In the genomic region with DNA sequence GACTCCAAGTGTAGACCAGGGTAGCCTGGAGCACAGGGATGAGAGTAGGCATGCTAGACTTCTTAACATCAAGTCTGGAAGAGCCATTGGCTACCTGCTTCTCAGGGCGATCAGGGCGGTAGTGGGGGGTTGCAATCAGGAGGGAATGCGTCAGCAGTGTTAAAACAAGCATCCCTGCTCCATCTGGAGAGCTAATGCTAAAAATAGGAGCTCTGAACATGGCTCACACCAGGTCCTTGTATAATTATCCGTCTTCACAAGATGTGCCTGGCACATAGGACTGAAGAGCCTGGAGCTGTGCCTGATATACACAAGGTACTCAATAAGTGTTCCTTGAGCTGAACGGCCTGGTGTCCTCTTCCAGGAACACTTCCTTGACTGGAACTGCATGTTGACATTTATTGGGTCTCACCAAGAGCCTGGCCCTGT, we compare ENCODE assay signal across 28 mouse cellular contexts. TPM values are rescaled to one million over a fixed set of nuclear protein-coding genes. Genes with fewer than 3 reads are reported as not detected.
A peak's percentile ranks its signal among the peaks of the same experiment; 100 is the strongest.
DNase-seq lines count a peak whose midpoint lies in the region; ATAC-seq lines count a peak whose summit lies in the region.
"Had no signal": no experiment of that assay in that cellular context is flagged by ENCODE, and none has a peak within 500 bp of the region (broad histone marks: within the 10 kb centered on the region; RNA-seq: fewer than 3 reads in every experiment).

No protein-coding gene starts in this region.

- DNase-seq in embryonic facial prominence, embryonic 10.5 days (ENCODE audit: low spot score) = no peak
- peak; percentile 5 to 37 for DNase-seq in heart, adult 18-20 months
- DNase-seq in cerebellum, adult 8-10 months = peak; percentile 51
- peak; percentile 67 for DNase-seq in gastrocnemius, postnatal 25 days
- no peak for DNase-seq in embryo, embryonic 9.5 days (ENCODE audit: extremely low spot score)
- DNase-seq: adrenal gland, postnatal 10 days; kidney, adult 9 months; kidney, postnatal 36 days; layer of hippocampus, adult 9-11 months; liver, postnatal 0 days; lung, postnatal 14 days; midbrain, embryonic 14.5 days; thymus, postnatal 4 days had no signal

- H3K4me2 ChIP-seq in embryonic facial prominence, embryonic 12.5 days (replicated peaks) = no peak overlapping the region
- H3K4me2 ChIP-seq in heart, embryonic 12.5 days = no peak overlapping the region
- H3K4me2 ChIP-seq: hindbrain, embryonic 13.5 days had no signal

- H3K9me3 ChIP-seq in embryonic facial prominence, embryonic 12.5 days = no peaks in the 10 kb centered on the region
- no peaks in the 10 kb centered on the region for H3K9me3 ChIP-seq in embryonic facial prominence, embryonic 10.5 days
- H3K9me3 ChIP-seq in heart, embryonic 12.5 days (replicated peaks) = 0 out of 2 replicates have a peak, but pooled peaks cover 4% of the 10 kb centered on the region
- H3K9me3 ChIP-seq: hindbrain, embryonic 13.5 days; limb, embryonic 10.5 days had no signal

- H3K4me3 ChIP-seq in embryonic facial prominence, embryonic 12.5 days = no peak overlapping the region
- H3K4me3 ChIP-seq in embryonic facial prominence, embryonic 10.5 days = no peak overlapping the region
- H3K4me3 ChIP-seq in heart, embryonic 12.5 days = no peak overlapping the region
- H3K4me3 ChIP-seq: heart, adult 2 months; hindbrain, embryonic 13.5 days; limb, embryonic 10.5 days; myocyte had no signal

- ATAC-seq in embryonic facial prominence, embryonic 12.5 days (ENCODE audit: insufficient number of reproducible peaks, insufficient read depth, low FRiP score, low TSS enrichment) = 0 out of 2 replicates have a peak, but pooled peaks have one; percentile 35
- ATAC-seq in heart, embryonic 12.5 days (ENCODE audit: insufficient number of reproducible peaks, low FRiP score) = no peak
- no peak for ATAC-seq in erythroid progenitor cell, adult 5-6 weeks (replicated peaks; ENCODE audit: low FRiP score, poor library complexity, severe bottlenecking)
- ATAC-seq: CD4-positive, CD25-positive, alpha-beta regulatory T cell, adult 4 months; liver, postnatal 0 days; Patski had no signal

- H3K36me3 ChIP-seq in embryonic facial prominence, embryonic 12.5 days = no peaks in the 10 kb centered on the region
- H3K36me3 ChIP-seq in embryonic facial prominence, embryonic 10.5 days (replicated peaks) = no peaks in the 10 kb centered on the region
- H3K36me3 ChIP-seq in heart, embryonic 12.5 days = no peaks in the 10 kb centered on the region
- H3K36me3 ChIP-seq: hindbrain, embryonic 13.5 days; limb, embryonic 10.5 days had no signal

- H3K27me3 ChIP-seq in embryonic facial prominence, embryonic 12.5 days = no peaks in the 10 kb centered on the region
- no peaks in the 10 kb centered on the region for H3K27me3 ChIP-seq in embryonic facial prominence, embryonic 10.5 days (replicated peaks; ENCODE audit: low read depth, poor library complexity, severe bottlenecking)
- no peaks in the 10 kb centered on the region for H3K27me3 ChIP-seq in heart, embryonic 12.5 days (replicated peaks)
- H3K27me3 ChIP-seq: hindbrain, embryonic 13.5 days had no signal

- no peaks in the 10 kb centered on the region for H3K4me1 ChIP-seq in embryonic facial prominence, embryonic 12.5 days
- no peaks in the 10 kb centered on the region for H3K4me1 ChIP-seq in embryonic facial prominence, embryonic 10.5 days
- H3K4me1 ChIP-seq in heart, embryonic 12.5 days (replicated peaks) = 0 out of 2 replicates have a peak, but pooled peaks cover 5% of the 10 kb centered on the region
- H3K4me1 ChIP-seq: hindbrain, embryonic 13.5 days; limb, embryonic 10.5 days had no signal

- H3K9ac ChIP-seq in embryonic facial prominence, embryonic 12.5 days = no peak overlapping the region
- H3K9ac ChIP-seq in heart, embryonic 12.5 days = no peak overlapping the region
- H3K9ac ChIP-seq: hindbrain, embryonic 13.5 days; liver, postnatal 0 days had no signal

- no peak overlapping the region for H3K27ac ChIP-seq in embryonic facial prominence, embryonic 12.5 days
- no peak overlapping the region for H3K27ac ChIP-seq in embryonic facial prominence, embryonic 10.5 days (replicated peaks)
- H3K27ac ChIP-seq in heart, embryonic 12.5 days (ENCODE audit: poor library complexity, severe bottlenecking) = no peak overlapping the region
- H3K27ac ChIP-seq: heart, adult 2 months; hindbrain, embryonic 13.5 days; limb, embryonic 10.5 days had no signal

- WGBS in embryonic facial prominence, embryonic 12.5 days = 83% methylated on average over 5 of the region's 5 CpGs
- 91% methylated on average over 5 of the region's 5 CpGs for WGBS in embryonic facial prominence, embryonic 10.5 days
- WGBS in heart, embryonic 12.5 days = 61% methylated on average over 5 of the region's 5 CpGs

RNA-seq across cellular contexts. Expression of a gene that starts 17.5 kb away (rescaled TPM):
- polyA plus RNA-seq in embryonic facial prominence, embryonic 12.5 days (2016; fragmentation: Nextera tagmentation; extraction: Ambion mirVana) = 4.7 and 6.0 TPM in 2 replicates
- polyA plus RNA-seq in embryonic facial prominence, embryonic 10.5 days (2016; fragmentation: Nextera tagmentation; extraction: Ambion mirVana) = 4.6 and 4.9 TPM in 2 replicates
- total RNA-seq in heart, adult 18-20 months (2021) = 1 to 10 TPM; 1.1 TPM
- 0.92 TPM in 2 replicates for polyA plus RNA-seq in heart, embryonic 12.5 days (2016; fragmentation: Nextera tagmentation; extraction: Ambion mirVana)
- 1 to 10 TPM; 1.0 to 2.1 TPM for total RNA-seq in gastrocnemius, postnatal 25 days (2021)
- not detected in 2 replicates for total RNA-seq in erythroid progenitor cell, adult 5-6 weeks (2015; ENCODE audit: low replicate concordance)
- not detected in 2 replicates for total RNA-seq in erythroid progenitor cell, adult 5-6 weeks (2017; ENCODE audit: low replicate concordance)
- total RNA-seq: liver, adult 2 months had no signal
- polyA plus RNA-seq: liver, adult 2 months had no signal

RNA-seq across cellular contexts. Expression of a gene that starts 24.0 kb away (rescaled TPM):
- 3.8 and 3.9 TPM in 2 replicates for polyA plus RNA-seq in embryonic facial prominence, embryonic 12.5 days (2016; fragmentation: Nextera tagmentation; extraction: Ambion mirVana)
- 3.1 and 3.5 TPM in 2 replicates for polyA plus RNA-seq in embryonic facial prominence, embryonic 10.5 days (2016; fragmentation: Nextera tagmentation; extraction: Ambion mirVana)
- total RNA-seq in heart, adult 18-20 months (2021) = under 1 TPM; 0.30 to 0.39 TPM
- 13.0 and 13.1 TPM in 2 replicates for polyA plus RNA-seq in heart, embryonic 12.5 days (2016; fragmentation: Nextera tagmentation; extraction: Ambion mirVana)
- total RNA-seq in gastrocnemius, postnatal 25 days (2021) = 10 to 100 TPM; 29.6 to 38.9 TPM
- not detected in 2 replicates for total RNA-seq in erythroid progenitor cell, adult 5-6 weeks (2015; ENCODE audit: low replicate concordance)
- total RNA-seq in erythroid progenitor cell, adult 5-6 weeks (2017; ENCODE audit: low replicate concordance) = not detected in 2 replicates
- total RNA-seq: common myeloid progenitor, adult 5-6 weeks; ES-E14; liver, adult 2 months; megakaryocyte, adult 5-6 weeks had no signal
- polyA plus RNA-seq: intestine, embryonic 14.5 days; liver, adult 2 months; Patski; spleen, adult 2 months had no signal

Comparison
In these comparisons a context has a peak if more than half of its experiments do, and no peak if none do; other contexts are left out.
1. DNase-seq: peak in heart, adult 18-20 months (2 of 2), cerebellum, adult 8-10 months (single experiment) and gastrocnemius, postnatal 25 days (single experiment); none in embryonic facial prominence, embryonic 10.5 days (single experiment) and embryo, embryonic 9.5 days (single experiment).
2. RNA of a gene that starts 24.0 kb away (total RNA-seq): 29.6 to 38.9 TPM in gastrocnemius, postnatal 25 days; 0.30 to 0.39 TPM in heart, adult 18-20 months and not detected in erythroid progenitor cell, adult 5-6 weeks; every median in the first group is over 10 times any median in the second.